Mouse (Mus musculus) adrenal gland (tissue): ENCODE data around the gene Rnft2.

Experiments used
- intact Hi-C: fragments of 180-260 bp; cut with DNase I; formaldehyde crosslinking; loops from one replicate; pipeline ENCODE4 v1.15.1; 2025

The Rnft2 gene

GRCm38 (mm10) chr5:118143211-118144026 is 101.5 kb downstream of the Rnft2 start:
- intact Hi-C loops: no loop called here

DNA sequence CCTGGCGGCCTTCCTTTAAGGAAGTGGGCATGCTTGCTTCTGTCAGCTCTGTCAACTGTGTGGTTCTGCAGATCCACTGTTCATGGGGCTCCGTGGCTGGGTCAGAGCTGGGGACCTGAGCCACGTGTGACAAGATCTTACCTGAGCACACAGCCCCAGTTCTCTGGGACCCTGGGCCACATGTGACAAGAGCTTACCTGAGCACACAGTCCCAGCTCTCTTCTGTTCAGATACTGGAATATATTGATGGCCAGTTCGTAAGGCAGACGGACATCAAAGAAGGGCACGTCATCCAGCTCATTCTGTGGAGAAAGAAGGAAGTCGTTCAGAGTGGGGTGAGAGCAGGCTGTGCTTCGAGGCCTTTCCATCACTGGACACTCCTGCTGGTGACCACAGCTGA is 102.4 kb downstream of the Rnft2 start:
- intact Hi-C loops: no loop called here
